Mouse (Mus musculus) liver, adult 2 months (tissue): ENCODE measurements around the gene Stx7.

ENCODE experiments used
- CTCF ChIP-seq: fragments of 200-500 bp; IDR thresholded peaks from 2 replicates; pipeline ENCODE4 v1.5.1; 2011; ENCODE audit warnings: low read depth, low read length, control low read depth
- POLR2A ChIP-seq: fragments of 200-500 bp; IDR thresholded peaks from 2 replicates; pipeline ENCODE4 v1.6.1; 2011; ENCODE audit warnings: low read length, control low read depth; ENCODE audit not compliant: insufficient read depth; ENCODE audit errors: extremely low read depth

DNA sequence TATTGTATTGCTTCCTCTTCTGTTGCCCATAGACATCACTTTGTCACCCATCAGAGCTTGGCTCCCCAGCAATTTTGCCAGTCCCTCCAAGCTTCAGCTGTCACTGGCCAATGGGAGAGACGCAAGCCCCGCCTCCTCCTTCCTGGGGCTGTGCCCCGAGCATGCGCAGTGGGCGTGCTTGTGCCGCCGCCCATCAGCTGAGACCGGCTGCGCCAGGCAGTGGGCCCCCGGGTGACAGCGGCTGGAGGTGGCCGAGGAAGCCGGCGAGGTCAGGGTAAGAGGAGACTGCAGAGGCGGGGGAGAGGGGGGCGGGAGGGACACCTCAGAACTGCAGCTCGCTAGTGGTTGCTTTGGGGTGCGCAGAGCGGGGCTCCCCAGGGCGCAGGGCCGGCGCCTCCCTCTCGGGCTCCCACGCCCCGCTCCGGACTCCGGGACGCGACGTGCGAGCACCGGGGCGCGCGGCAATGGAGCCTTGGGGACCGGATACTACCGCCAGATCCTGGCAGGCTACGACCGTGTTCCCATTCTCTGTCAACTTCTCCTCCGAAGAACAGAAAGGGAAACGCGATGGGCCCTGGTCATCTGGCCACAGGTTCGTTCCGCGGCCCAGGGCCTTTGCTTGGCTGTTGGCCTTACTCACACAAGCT, at the start of gene Stx7:
- no peak for TF ChIP-seq CTCF
- TF ChIP-seq POLR2A, result peak; percentile 72
